Mouse (Mus musculus): ENCODE results near the gene Tcfl5. TPM values are rescaled to one million over a fixed set of nuclear protein-coding genes. Genes with fewer than 3 reads are reported as not detected.

Tcfl5 gene
- under 1 TPM in 1 of 2 experiments, not detected in 1; 0.27 TPM for total RNA-seq (2023)

GRCm38 (mm10) chr2:180642555-180643260, at the start of gene Tcfl5:
TSS of gene Tcfl5 (minus strand) at chr2:180642708.

DNA sequence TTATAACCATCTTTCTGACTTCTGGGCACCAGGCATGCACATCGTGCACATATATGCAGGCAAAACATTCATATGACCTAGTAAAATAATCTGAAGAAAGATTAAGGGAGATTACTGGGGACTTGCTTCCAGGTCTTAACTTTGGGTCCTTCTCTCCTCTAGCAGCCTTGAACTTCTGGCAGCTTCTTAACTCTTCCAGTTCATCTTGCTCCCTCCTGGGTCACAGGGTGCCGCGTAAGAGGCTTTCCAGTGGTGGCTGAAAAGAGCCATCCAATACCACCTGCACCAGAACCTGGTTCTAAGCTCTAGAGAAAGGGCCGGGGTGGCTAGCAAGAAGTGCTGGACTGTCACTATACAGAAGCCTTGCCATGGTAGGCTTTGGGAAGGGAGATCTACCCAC, 45.0 kb downstream of the Tcfl5 start, which contains the start of gene Col9a3:
TSS of gene Col9a3 (plus strand) at position 301 of the 400 bp plus-strand sequence.

DNA sequence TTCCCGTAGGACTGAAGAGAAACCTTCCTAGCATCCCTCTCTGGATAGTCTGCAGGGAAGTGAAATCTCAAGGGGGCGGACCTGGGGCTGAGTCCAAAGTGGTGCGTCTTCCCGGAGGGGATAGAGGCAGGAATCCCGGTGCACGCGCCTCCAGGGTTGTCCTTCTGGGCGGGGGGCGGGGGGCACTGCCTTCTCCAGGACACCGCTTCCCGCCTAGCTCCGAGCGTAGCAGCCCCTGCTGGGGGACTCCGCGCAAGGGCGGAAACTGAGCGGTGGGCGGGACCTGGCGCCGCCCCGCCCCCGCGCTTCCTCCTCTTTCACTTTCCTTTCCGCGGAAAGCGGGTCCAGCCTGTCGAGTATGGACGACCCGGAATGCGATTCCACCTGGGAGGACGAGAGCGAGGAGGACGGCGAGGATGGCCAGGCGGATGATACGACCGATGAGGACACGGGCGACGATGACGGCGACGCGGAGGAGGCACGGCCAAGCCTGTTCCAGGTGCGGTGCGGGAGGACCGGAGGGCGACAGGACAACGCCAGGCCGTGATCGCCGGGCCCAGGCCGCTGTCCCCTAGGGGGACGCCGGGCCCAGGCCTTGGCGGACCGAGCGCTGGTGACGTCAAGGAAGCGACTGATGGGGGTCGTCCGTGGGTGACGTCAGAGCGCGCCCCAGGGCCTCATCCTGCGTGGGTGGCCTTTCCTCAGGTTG, 53.2 kb downstream of the Tcfl5 start, which contains the start of gene Ogfr:
TSS of gene Ogfr (plus strand) at position 123 of the 709 bp plus-strand sequence.

GRCm38 (mm10) chr2:180581002-180581401, 61.5 kb downstream of the Tcfl5 start, which contains the start of gene Mrgbp:
TSS of gene Mrgbp (plus strand) at chr2:180581304.

Other genes starting within 250 kb of the Tcfl5 start
- 1 to 10 TPM in 1 of 2 experiments, under 1 TPM in 1; 0.85 to 1.3 TPM for gene Slco4a1, start 186.5 kb downstream of the Tcfl5 start, total RNA-seq (2023)
- gene Ntsr1, start 142.7 kb downstream of the Tcfl5 start, total RNA-seq (2023): not detected
- gene Mrgbp, start 61.4 kb downstream of the Tcfl5 start, total RNA-seq (2023): 10 to 100 TPM; 21.2 to 23.0 TPM
- gene Ogfr, start 53.5 kb downstream of the Tcfl5 start, total RNA-seq (2023): 10 to 100 TPM; 91.3 to 91.4 TPM
- gene Col9a3, start 44.9 kb downstream of the Tcfl5 start, total RNA-seq (2023): 1 to 10 TPM; 2.8 to 2.9 TPM
- gene Dido1, start 67.3 kb upstream of the Tcfl5 start, total RNA-seq (2023): 10 to 100 TPM; 56.2 to 63.5 TPM
- gene Gid8, start 67.4 kb upstream of the Tcfl5 start, total RNA-seq (2023): 10 to 100 TPM; 41.9 to 43.5 TPM
- gene Slc17a9, start 82.6 kb upstream of the Tcfl5 start, total RNA-seq (2023): 1 to 10 TPM; 7.6 to 8.0 TPM
- not detected for gene Bhlhe23, start 134.2 kb upstream of the Tcfl5 start, total RNA-seq (2023)

Data from monocyte, adult 59 days (primary cell).